Mouse (Mus musculus) common myeloid progenitor, adult 5-6 weeks (primary cell): ENCODE measurements around the gene Fars2. TPM values are rescaled to one million over a fixed set of nuclear protein-coding genes. Genes with fewer than 3 reads are reported as not detected.
A peak's percentile ranks its signal among the peaks of the same experiment; 100 is the strongest.

Experiments used
- ATAC-seq: replicated peaks from 2 replicates; pipeline ENCODE4 v1.8.0; 2016; ENCODE audit warnings: low read depth, mild to moderate bottlenecking, moderate TSS enrichment, inconsistent platforms; ENCODE audit not compliant: poor library complexity, severe bottlenecking
- total RNA-seq: library from RNA; stranded (forward); fragments of 200-1000, 187-1606 nt; gene quantifications from 2 replicates; pipeline ENCODE4 v1.2.3, GENCODE M21; 2017

The Fars2 gene
- total RNA-seq, 1 experiment from 2014 or later: 62.3 TPM

- ATAC-seq: no peak
These were observed 165.8 kb downstream of the Fars2 start for GRCm38 (mm10) chr13:36282785-36283544.

GRCm38 (mm10) chr13:36283545-36284067, 166.4 kb downstream of the Fars2 start:
- ATAC-seq: no peak

GRCm38 (mm10) chr13:36284097-36284496, 166.9 kb downstream of the Fars2 start:
- no peak for ATAC-seq

GRCm38 (mm10) chr13:36285235-36285634, 168.0 kb downstream of the Fars2 start:
- ATAC-seq: no peak

GRCm38 (mm10) chr13:36293511-36293910, 176.3 kb downstream of the Fars2 start:
- ATAC-seq: no peak

- no peak for ATAC-seq
These were observed 177.3 kb downstream of the Fars2 start for GRCm38 (mm10) chr13:36294503-36294902.

- ATAC-seq: no peak
These were observed 178.6 kb downstream of the Fars2 start for GRCm38 (mm10) chr13:36295848-36296247.

- no peak for ATAC-seq
These were observed 179.4 kb downstream of the Fars2 start for GRCm38 (mm10) chr13:36296574-36296973.

- ATAC-seq: no peak
These were observed 181.0 kb downstream of the Fars2 start for GRCm38 (mm10) chr13:36297950-36298781.

- no peak for ATAC-seq
These were observed 181.5 kb downstream of the Fars2 start for GRCm38 (mm10) chr13:36298782-36299031.

GRCm38 (mm10) chr13:36302770-36303169, 185.6 kb downstream of the Fars2 start:
- no peak for ATAC-seq

GRCm38 (mm10) chr13:36305306-36305705, 188.1 kb downstream of the Fars2 start:
- no peak for ATAC-seq

- ATAC-seq: no peak
These were observed 190.2 kb downstream of the Fars2 start for GRCm38 (mm10) chr13:36307386-36307785.

- ATAC-seq: no peak
These were observed 191.9 kb downstream of the Fars2 start for GRCm38 (mm10) chr13:36309160-36309559.

- no peak for ATAC-seq
These were observed 197.0 kb downstream of the Fars2 start for GRCm38 (mm10) chr13:36314218-36314617.

- peak; percentile 66 for ATAC-seq
These were observed 197.9 kb downstream of the Fars2 start for GRCm38 (mm10) chr13:36314860-36315800.

GRCm38 (mm10) chr13:36317824-36318223, 200.6 kb downstream of the Fars2 start:
- no peak for ATAC-seq

- ATAC-seq: peak; percentile 45; the same call in 1 of the 2 replicates
These were observed 207.4 kb downstream of the Fars2 start for GRCm38 (mm10) chr13:36324624-36325023.

- ATAC-seq: no peak
These were observed 209.3 kb downstream of the Fars2 start for GRCm38 (mm10) chr13:36326539-36326938.

- no peak for ATAC-seq
These were observed 212.7 kb downstream of the Fars2 start for GRCm38 (mm10) chr13:36329871-36330270.
